Mouse (Mus musculus): ENCODE results near the gene Hint3. TPM values are rescaled to one million over a fixed set of nuclear protein-coding genes. Genes with fewer than 3 reads are reported as not detected.
A peak's percentile ranks its signal among the peaks of the same experiment; 100 is the strongest.

Gene Hint3
- polyA plus RNA-seq, 1 experiment: 15.1 TPM

- Histone ChIP-seq H3K4me1 (ENCODE audit: control insufficient read depth, insufficient read depth, low read length) (no peaks in the 10 kb centered on the region; the same call in 1 of the 2 replicates), H3K4me3 (replicated peaks; ENCODE audit: control insufficient read depth, low read depth, low read length) (no peak overlapping the region), H3K27ac (ENCODE audit: control insufficient read depth, insufficient read depth, low read depth, low read length, poor library complexity) (no peak overlapping the region)
- TF ChIP-seq POLR2A (IDR thresholded peaks at IDR 0.05; ENCODE audit: borderline replicate concordance, control insufficient read depth, low read depth, low read length) (no peak), CTCF (IDR thresholded peaks at IDR 0.05; ENCODE audit: control insufficient read depth, insufficient read depth, low read length) (no peak)
- 84% methylated on average over 4 of the region's 4 CpGs for WGBS
Observed at GRCm38 (mm10) chr10:30613039-30613438, 16.4 kb downstream of the Hint3 start.

GRCm38 (mm10) chr10:30609614-30610013 lies 19.8 kb downstream of the Hint3 start:
- H3K27ac ChIP-seq (ENCODE audit: control insufficient read depth, insufficient read depth, low read depth, low read length, poor library complexity): no peak overlapping the region
- no peak for TF ChIP-seq CTCF (IDR thresholded peaks at IDR 0.05; ENCODE audit: control insufficient read depth, insufficient read depth, low read length)
- TF ChIP-seq POLR2A (IDR thresholded peaks at IDR 0.05; ENCODE audit: borderline replicate concordance, control insufficient read depth, low read depth, low read length): no peak
- no peaks in the 10 kb centered on the region for H3K4me1 ChIP-seq (ENCODE audit: control insufficient read depth, insufficient read depth, low read length)
- H3K4me3 ChIP-seq (replicated peaks; ENCODE audit: control insufficient read depth, low read depth, low read length): no peak overlapping the region

- Histone ChIP-seq H3K4me3 (replicated peaks; ENCODE audit: control insufficient read depth, low read depth, low read length) (no peak overlapping the region), H3K27ac (ENCODE audit: control insufficient read depth, insufficient read depth, low read depth, low read length, poor library complexity) (no peak overlapping the region), H3K4me1 (ENCODE audit: control insufficient read depth, insufficient read depth, low read length) (no peaks in the 10 kb centered on the region)
- no peak for TF ChIP-seq CTCF (IDR thresholded peaks at IDR 0.05; ENCODE audit: control insufficient read depth, insufficient read depth, low read length)
- TF ChIP-seq POLR2A (IDR thresholded peaks at IDR 0.05; ENCODE audit: borderline replicate concordance, control insufficient read depth, low read depth, low read length): no peak
- 72% methylated on average over 2 of the region's 2 CpGs for WGBS
Observed at GRCm38 (mm10) chr10:30608109-30608508, 21.3 kb downstream of the Hint3 start.

GRCm38 (mm10) chr10:30600542-30600966 lies 28.9 kb downstream of the Hint3 start, which contains the start of gene Trmt11:
Trmt11 (minus strand) TSS chr10:30600749.
- WGBS: 1% methylated on average over 28 of the region's 28 CpGs
- TF ChIP-seq CTCF (IDR thresholded peaks at IDR 0.05; ENCODE audit: control insufficient read depth, insufficient read depth, low read length) (no peak), POLR2A (IDR thresholded peaks at IDR 0.05; ENCODE audit: borderline replicate concordance, control insufficient read depth, low read depth, low read length) (peak; percentile 62; the same call in 1 of the 2 replicates)
- no peaks in the 10 kb centered on the region; the same call in 1 of the 2 replicates for H3K4me1 ChIP-seq (ENCODE audit: control insufficient read depth, insufficient read depth, low read length)
- peak within 1 kb of the TSS; percentile 42; the same call in 1 of the 2 replicates for H3K27ac ChIP-seq (ENCODE audit: control insufficient read depth, insufficient read depth, low read depth, low read length, poor library complexity)
- H3K4me3 ChIP-seq (replicated peaks; ENCODE audit: control insufficient read depth, low read depth, low read length): peak within 1 kb of the TSS; percentile 67

- WGBS: under 1% methylated on average over 26 of the region's 27 CpGs
- TF ChIP-seq POLR2A (IDR thresholded peaks at IDR 0.05; ENCODE audit: borderline replicate concordance, control insufficient read depth, low read depth, low read length) (no peak), CTCF (IDR thresholded peaks at IDR 0.05; ENCODE audit: control insufficient read depth, insufficient read depth, low read length) (no peak)
Observed at GRCm38 (mm10) chr10:30600094-30600534, 29.3 kb downstream of the Hint3 start.

GRCm38 (mm10) chr10:30587037-30587436 lies 42.4 kb downstream of the Hint3 start:
- no peak overlapping the region for H3K27ac ChIP-seq (ENCODE audit: control insufficient read depth, insufficient read depth, low read depth, low read length, poor library complexity)
- H3K4me1 ChIP-seq (ENCODE audit: control insufficient read depth, insufficient read depth, low read length): no peaks in the 10 kb centered on the region
- no peak overlapping the region for H3K4me3 ChIP-seq (replicated peaks; ENCODE audit: control insufficient read depth, low read depth, low read length)
- 62% methylated on average over 5 of the region's 5 CpGs for WGBS
- TF ChIP-seq POLR2A (IDR thresholded peaks at IDR 0.05; ENCODE audit: borderline replicate concordance, control insufficient read depth, low read depth, low read length) (no peak), CTCF (IDR thresholded peaks at IDR 0.05; ENCODE audit: control insufficient read depth, insufficient read depth, low read length) (no peak)

More at GRCm38 (mm10) chr10:30600094-30600534, 29.3 kb downstream of the Hint3 start:
- H3K27ac ChIP-seq (ENCODE audit: control insufficient read depth, insufficient read depth, low read depth, low read length, poor library complexity): peak overlapping the region; percentile 42; the same call in 1 of the 2 replicates
- H3K4me1 ChIP-seq (ENCODE audit: control insufficient read depth, insufficient read depth, low read length): no peaks in the 10 kb centered on the region; the same call in 1 of the 2 replicates
- H3K4me3 ChIP-seq (replicated peaks; ENCODE audit: control insufficient read depth, low read depth, low read length): peak overlapping the region; percentile 67

GRCm38 (mm10) chr10:30585691-30586090 lies 43.7 kb downstream of the Hint3 start:
- 80% methylated on average over 1 of the region's 1 CpGs for WGBS
- no peaks in the 10 kb centered on the region for H3K4me1 ChIP-seq (ENCODE audit: control insufficient read depth, insufficient read depth, low read length)
- TF ChIP-seq POLR2A (IDR thresholded peaks at IDR 0.05; ENCODE audit: borderline replicate concordance, control insufficient read depth, low read depth, low read length) (no peak), CTCF (IDR thresholded peaks at IDR 0.05; ENCODE audit: control insufficient read depth, insufficient read depth, low read length) (no peak)

GRCm38 (mm10) chr10:30577670-30578280 lies 51.7 kb downstream of the Hint3 start:
- WGBS: 77% methylated on average over 5 of the region's 5 CpGs
- TF ChIP-seq POLR2A (IDR thresholded peaks at IDR 0.05; ENCODE audit: borderline replicate concordance, control insufficient read depth, low read depth, low read length): no peak
- no peak for TF ChIP-seq CTCF (IDR thresholded peaks at IDR 0.05; ENCODE audit: control insufficient read depth, insufficient read depth, low read length)
- Histone ChIP-seq H3K27ac (ENCODE audit: control insufficient read depth, insufficient read depth, low read depth, low read length, poor library complexity) (no peak overlapping the region), H3K4me1 (ENCODE audit: control insufficient read depth, insufficient read depth, low read length) (no peaks in the 10 kb centered on the region), H3K4me3 (replicated peaks; ENCODE audit: control insufficient read depth, low read depth, low read length) (no peak overlapping the region)

More at GRCm38 (mm10) chr10:30585691-30586090, 43.7 kb downstream of the Hint3 start:
- Histone ChIP-seq H3K4me3 (replicated peaks; ENCODE audit: control insufficient read depth, low read depth, low read length) (no peak overlapping the region), H3K27ac (ENCODE audit: control insufficient read depth, insufficient read depth, low read depth, low read length, poor library complexity) (no peak overlapping the region)
